Mouse (Mus musculus) ES-Bruce4 (cell line): ENCODE measurements around the gene Cyp17a1.

Experiments
- CTCF ChIP-seq: IDR thresholded peaks from one replicate; pipeline ENCODE4 v1.8.1; 2011; ENCODE audit warnings: low read depth, low read length
- EP300 ChIP-seq: IDR thresholded peaks from 2 replicates; pipeline ENCODE4 v1.6.1; 2011; ENCODE audit warnings: low read depth, low read length; ENCODE audit not compliant: insufficient read depth

- TF ChIP-seq EP300, result no peak
- no peak for TF ChIP-seq CTCF
Measured at GRCm38 (mm10) chr19:46637598-46637997, 35.4 kb downstream of the Cyp17a1 start.
